Mouse (Mus musculus): ENCODE results near the gene Galnt14.

- TF ChIP-seq CTCF (IDR thresholded peaks at IDR 0.05; ENCODE audit: extremely low read depth, insufficient read depth, low read length) = no peak
- no peak for TF ChIP-seq POLR2A (IDR thresholded peaks at IDR 0.05; ENCODE audit: extremely low read depth, insufficient read depth, low read length)
Observed at GRCm38 (mm10) chr17:73540409-73541232, 169.6 kb downstream of the Galnt14 start.

Measured in cortical plate, adult 2 months (tissue).